Mouse (Mus musculus): ENCODE results near the gene Slc39a5.

DNA sequence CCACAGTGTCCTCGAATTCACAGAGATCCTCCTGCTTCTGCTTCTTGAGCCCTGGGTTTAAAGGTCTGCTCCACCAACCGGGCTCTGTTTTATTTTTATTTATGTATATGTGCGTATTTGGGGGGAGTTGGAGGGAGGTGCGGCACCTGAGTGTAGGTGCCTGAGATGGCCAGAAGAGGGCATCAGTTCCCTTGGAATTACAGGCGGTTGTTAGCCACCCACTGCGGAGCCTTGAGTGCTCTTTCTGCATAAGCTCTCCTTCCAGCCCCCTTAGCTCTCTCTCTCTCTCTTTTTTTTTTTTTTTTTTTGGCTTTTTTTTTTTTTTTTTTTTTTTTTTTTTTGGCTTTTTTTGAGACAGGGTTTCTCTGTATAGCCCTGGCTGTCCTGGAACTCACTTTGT, 26.6 kb downstream of the Slc39a5 start:
- TF ChIP-seq POLR2A (IDR thresholded peaks at IDR 0.05; ENCODE audit: extremely low read depth, insufficient read depth, low read length) = no peak
- peak; percentile 58 for TF ChIP-seq CTCF (IDR thresholded peaks at IDR 0.05; ENCODE audit: low read depth, low read length)

Measured in liver, adult 2 months (tissue).